Mouse (Mus musculus) C2C12 (cell line): ENCODE data around the gene Mapk8. TPM values are rescaled to one million over a fixed set of nuclear protein-coding genes. Genes with fewer than 3 reads are reported as not detected.
A peak's percentile ranks its signal among the peaks of the same experiment; 100 is the strongest.

ENCODE experiments used
- H3K27me3 ChIP-seq: one replicate; pipeline ENCODE4 v1.6.1; 2011; ENCODE audit not compliant: control insufficient read depth, insufficient read depth, insufficient read length
- H3K36me3 ChIP-seq: one replicate; pipeline ENCODE4 v1.6.1; 2011; ENCODE audit not compliant: control insufficient read depth, insufficient read depth
- H3K4me3 ChIP-seq: one replicate; pipeline ENCODE4 v1.5.1; 2011; ENCODE audit warnings: mild to moderate bottlenecking, control low read depth; ENCODE audit not compliant: poor library complexity, insufficient read depth, severe bottlenecking
- H3K79me2 ChIP-seq: one replicate; pipeline ENCODE4 v1.6.1; 2011; ENCODE audit not compliant: control insufficient read depth, insufficient read depth
- H3K79me3 ChIP-seq: one replicate; pipeline ENCODE4 v1.6.1; 2011; ENCODE audit warnings: low read depth, control low read depth
- H3ac ChIP-seq: one replicate; pipeline ENCODE3; 2011; ENCODE audit warnings: low read depth; ENCODE audit not compliant: control insufficient read depth, insufficient read length
- CEBPB ChIP-seq: IDR thresholded peaks from one replicate; pipeline ENCODE4 v1.6.1; 2011; ENCODE audit warnings: low read depth, mild to moderate bottlenecking, control low read depth, moderate library complexity
- CTCF ChIP-seq: IDR thresholded peaks from one replicate; pipeline ENCODE4 v1.5.1; 2011; ENCODE audit not compliant: control insufficient read depth, insufficient read depth, insufficient read length
- FOSL1 ChIP-seq: IDR thresholded peaks from one replicate; pipeline ENCODE4 v1.8.0; 2011; ENCODE audit warnings: mild to moderate bottlenecking, low read length; ENCODE audit not compliant: poor library complexity, insufficient read depth, severe bottlenecking
- MAX ChIP-seq: IDR thresholded peaks from one replicate; pipeline ENCODE4 v1.6.1; 2011; ENCODE audit warnings: mild to moderate bottlenecking, control low read depth
- MYOD1 ChIP-seq: IDR thresholded peaks from one replicate; pipeline ENCODE4 v1.6.1; 2011; ENCODE audit warnings: low read depth; ENCODE audit not compliant: control insufficient read depth, insufficient read length
- MYOG ChIP-seq: IDR thresholded peaks from one replicate; pipeline ENCODE4 v1.6.1; 2011; ENCODE audit not compliant: control insufficient read depth, insufficient read length; ENCODE audit errors: extremely low read depth
- USF1 ChIP-seq: IDR thresholded peaks from one replicate; pipeline ENCODE4 v1.6.1; 2011; ENCODE audit warnings: low read depth, mild to moderate bottlenecking, control low read depth, moderate library complexity
- polyA plus RNA-seq: library from polyadenylated mRNA; unstranded; fragments of >200 nt; fragmentation: generic; extraction: Trizol; gene quantifications from one replicate; pipeline ENCODE4 v1.2.1, GENCODE M21; 2012; ENCODE audit warnings: missing spikeins

Mapk8 gene
- polyA plus RNA-seq, 1 experiment, result 8.7 TPM

DNA sequence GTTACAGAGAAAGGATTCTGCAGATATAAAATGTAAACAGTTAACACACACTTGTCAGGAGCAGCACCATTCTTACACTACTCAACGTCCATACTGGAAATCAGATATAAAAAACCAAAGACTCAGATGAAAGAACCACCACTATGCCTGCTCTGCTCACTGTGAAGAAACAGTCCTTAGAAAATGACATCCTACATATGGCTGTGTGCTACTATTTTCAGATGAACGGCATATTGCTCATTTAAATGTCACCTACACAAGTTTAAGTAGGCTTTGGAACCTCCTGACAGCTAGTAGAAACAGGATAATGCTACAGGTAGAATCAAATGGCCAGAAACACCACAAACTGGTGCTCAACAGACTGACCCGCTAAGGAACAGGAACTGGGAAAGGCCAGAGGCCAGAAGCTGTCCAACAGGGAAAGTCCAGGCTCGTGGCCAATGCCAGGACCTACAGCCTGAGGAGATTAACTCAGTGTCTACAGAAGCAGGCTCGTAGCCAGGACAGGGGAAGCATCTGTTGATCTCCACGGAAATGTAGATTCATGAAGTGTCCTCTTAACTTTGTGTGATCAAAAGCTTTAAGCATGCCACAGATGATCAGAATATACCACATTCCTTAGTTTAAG lies 66.0 kb downstream of the Mapk8 start:
- H3K79me3 ChIP-seq, result no peaks in the 10 kb centered on the region
- TF ChIP-seq USF1 (no peak), MAX (no peak), FOSL1 (no peak), CTCF (no peak), MYOG (no peak), MYOD1 (no peak)
- no peak overlapping the region for H3K4me3 ChIP-seq
- no peak overlapping the region for H3ac ChIP-seq
- no peaks in the 10 kb centered on the region for H3K27me3 ChIP-seq
- H3K79me2 ChIP-seq, result no peaks in the 10 kb centered on the region
- H3K36me3 ChIP-seq, result peaks cover 37% of the 10 kb centered on the region

- H3K36me3 ChIP-seq, result peaks cover 21% of the 10 kb centered on the region
- H3K79me2 ChIP-seq, result no peaks in the 10 kb centered on the region
- H3K79me3 ChIP-seq, result no peaks in the 10 kb centered on the region
- no peaks in the 10 kb centered on the region for H3K27me3 ChIP-seq
- H3ac ChIP-seq, result no peak overlapping the region
- H3K4me3 ChIP-seq, result no peak overlapping the region
- TF ChIP-seq CEBPB (no peak), MYOD1 (no peak), CTCF (no peak), MAX (no peak), FOSL1 (no peak), MYOG (no peak), USF1 (no peak)
Measured at GRCm38 (mm10) chr14:33378723-33379122, 68.2 kb downstream of the Mapk8 start.

- H3K79me3 ChIP-seq, result no peaks in the 10 kb centered on the region
- no peaks in the 10 kb centered on the region for H3K79me2 ChIP-seq
- H3K36me3 ChIP-seq, result peaks cover 15% of the 10 kb centered on the region
- H3K4me3 ChIP-seq, result no peak overlapping the region
- no peak overlapping the region for H3ac ChIP-seq
- no peak for TF ChIP-seq CTCF
- TF ChIP-seq MYOG, result no peak
- TF ChIP-seq CEBPB, result no peak
- TF ChIP-seq MYOD1, result no peak
- TF ChIP-seq USF1, result no peak
- no peak for TF ChIP-seq MAX
- no peak for TF ChIP-seq FOSL1
- H3K27me3 ChIP-seq, result no peaks in the 10 kb centered on the region
Measured at GRCm38 (mm10) chr14:33377211-33377610, 69.7 kb downstream of the Mapk8 start.

GRCm38 (mm10) chr14:33374089-33374488 lies 72.9 kb downstream of the Mapk8 start:
- no peaks in the 10 kb centered on the region for H3K27me3 ChIP-seq

DNA sequence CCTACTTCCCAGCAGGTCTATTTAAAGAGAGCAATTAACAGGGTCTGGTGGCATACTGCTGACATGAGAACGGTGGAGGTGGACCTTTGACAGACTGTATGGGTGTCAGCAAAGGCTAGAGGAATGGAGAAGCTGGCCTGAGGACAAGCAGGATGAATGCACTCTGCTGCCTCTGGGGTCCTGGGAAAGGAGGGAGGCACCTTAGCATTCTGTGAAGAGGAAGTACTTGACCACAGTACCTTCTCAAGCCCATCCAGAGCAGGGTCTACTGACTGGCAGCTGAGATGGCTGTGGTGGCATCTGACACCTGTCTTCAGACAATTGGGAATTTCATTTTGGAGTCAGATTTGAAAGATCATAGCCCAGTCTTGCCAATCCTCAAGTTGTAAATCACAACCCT lies 73.7 kb downstream of the Mapk8 start:
- TF ChIP-seq FOSL1 (no peak), USF1 (no peak), CTCF (no peak), MYOD1 (no peak)
- H3K79me3 ChIP-seq, result no peaks in the 10 kb centered on the region
- no peak overlapping the region for H3ac ChIP-seq
- peaks cover 40% of the 10 kb centered on the region for H3K36me3 ChIP-seq
- no peaks in the 10 kb centered on the region for H3K79me2 ChIP-seq
- H3K27me3 ChIP-seq, result no peaks in the 10 kb centered on the region
- no peak overlapping the region for H3K4me3 ChIP-seq

More at GRCm38 (mm10) chr14:33374089-33374488, 72.9 kb downstream of the Mapk8 start:
- Histone ChIP-seq H3K36me3 (peaks cover 36% of the 10 kb centered on the region), H3K79me3 (no peaks in the 10 kb centered on the region), H3K4me3 (no peak overlapping the region), H3ac (no peak overlapping the region), H3K79me2 (no peaks in the 10 kb centered on the region)
- TF ChIP-seq CTCF, result no peak
- no peak for TF ChIP-seq CEBPB
- TF ChIP-seq MYOG, result no peak
- TF ChIP-seq MAX, result no peak
- TF ChIP-seq USF1, result no peak
- TF ChIP-seq MYOD1, result no peak
- TF ChIP-seq FOSL1, result no peak

DNA sequence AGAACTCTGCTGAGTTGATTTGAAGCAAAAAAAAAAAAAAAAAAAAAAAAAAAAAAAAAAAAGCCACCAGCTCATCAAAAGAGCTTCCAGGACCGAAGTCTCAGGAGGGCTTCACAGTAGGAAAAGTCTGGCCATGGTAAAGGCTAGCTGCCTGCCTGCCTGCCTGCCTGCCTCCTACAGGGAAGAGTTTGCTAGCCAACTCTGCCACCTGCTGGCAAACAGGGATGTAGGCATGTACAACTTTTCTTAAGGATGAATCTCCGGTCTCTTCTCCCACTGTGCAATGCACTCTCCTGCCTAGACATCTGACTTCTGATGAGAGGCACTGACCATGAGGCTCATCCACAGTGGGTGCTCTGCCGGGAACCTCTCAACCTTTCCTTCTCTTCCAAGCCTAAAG lies 75.7 kb downstream of the Mapk8 start:
- H3K79me3 ChIP-seq, result no peaks in the 10 kb centered on the region
- no peaks in the 10 kb centered on the region for H3K27me3 ChIP-seq
- H3K4me3 ChIP-seq, result no peak overlapping the region
- H3ac ChIP-seq, result no peak overlapping the region
- TF ChIP-seq FOSL1 (no peak), CTCF (peak; percentile 59)
- peaks cover 54% of the 10 kb centered on the region for H3K36me3 ChIP-seq
- no peaks in the 10 kb centered on the region for H3K79me2 ChIP-seq
